Mouse (Mus musculus) c-Kit-positive CD71-positive TER-119-positive erythroid progenitor cells, embryonic 14.5 days (primary cell): Measurements from ENCODE around the gene Best1.

Source experiments
- DNase-seq: peaks from one replicate; pipeline ENCODE4 v3.0.0-alpha.2; 2013; ENCODE audit warnings: low spot score

The Best1 gene

GRCm38 (mm10) chr19:9960769-9961168, 40.7 kb downstream of the Best1 start:
- DNase-seq = no peak

DNA sequence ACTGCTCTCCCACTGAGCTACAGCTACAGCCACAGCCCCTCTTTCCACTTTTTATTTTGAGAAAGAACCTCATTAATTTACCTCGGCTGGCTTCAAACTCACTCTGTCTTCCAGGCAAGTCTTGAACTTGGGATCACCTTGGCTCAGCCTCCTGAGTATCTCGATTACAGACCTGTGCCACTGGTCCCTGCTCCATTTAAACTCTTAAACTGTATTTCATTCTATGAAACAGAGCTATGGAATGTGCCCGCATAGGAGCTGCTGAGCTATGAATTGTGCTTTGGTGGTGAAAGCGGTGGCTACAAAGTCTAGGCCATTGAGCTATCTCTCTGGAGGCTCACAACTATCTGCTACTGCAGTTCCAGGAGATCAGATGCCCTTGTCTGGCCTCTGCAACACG, 43.5 kb downstream of the Best1 start:
- DNase-seq = no peak

- no peak for DNase-seq
Measured at GRCm38 (mm10) chr19:9956624-9957388, 44.6 kb downstream of the Best1 start.

- DNase-seq = no peak
Measured at GRCm38 (mm10) chr19:9955438-9955837, 46.0 kb downstream of the Best1 start.

- no peak for DNase-seq
Measured at GRCm38 (mm10) chr19:9954811-9955202, 46.6 kb downstream of the Best1 start.

- DNase-seq = no peak
Measured at GRCm38 (mm10) chr19:9954055-9954810, 47.2 kb downstream of the Best1 start.

DNA sequence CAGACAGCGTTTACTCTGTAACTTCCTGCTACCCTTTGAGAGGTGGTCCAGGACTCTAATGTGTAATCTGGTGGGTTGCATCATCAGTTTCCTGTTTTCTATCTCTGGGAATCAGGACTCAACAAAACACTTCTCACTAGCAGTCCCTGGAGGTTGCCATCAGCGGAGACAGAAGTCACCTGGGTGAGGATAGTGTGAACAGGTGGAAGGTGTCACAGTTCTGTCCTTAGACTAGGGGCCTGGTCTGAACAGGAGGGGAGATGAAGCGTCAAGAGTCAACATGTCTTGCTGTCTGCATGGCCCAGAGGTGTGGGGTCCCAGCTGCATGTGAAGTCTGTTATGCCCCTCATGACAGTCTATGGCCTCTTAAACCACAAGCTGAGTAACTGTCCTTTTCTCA, 48.5 kb downstream of the Best1 start:
- DNase-seq = no peak

- DNase-seq = no peak
Measured at GRCm38 (mm10) chr19:9952390-9952789, 49.0 kb downstream of the Best1 start.

GRCm38 (mm10) chr19:9946986-9947385, 54.4 kb downstream of the Best1 start:
- DNase-seq = no peak

DNA sequence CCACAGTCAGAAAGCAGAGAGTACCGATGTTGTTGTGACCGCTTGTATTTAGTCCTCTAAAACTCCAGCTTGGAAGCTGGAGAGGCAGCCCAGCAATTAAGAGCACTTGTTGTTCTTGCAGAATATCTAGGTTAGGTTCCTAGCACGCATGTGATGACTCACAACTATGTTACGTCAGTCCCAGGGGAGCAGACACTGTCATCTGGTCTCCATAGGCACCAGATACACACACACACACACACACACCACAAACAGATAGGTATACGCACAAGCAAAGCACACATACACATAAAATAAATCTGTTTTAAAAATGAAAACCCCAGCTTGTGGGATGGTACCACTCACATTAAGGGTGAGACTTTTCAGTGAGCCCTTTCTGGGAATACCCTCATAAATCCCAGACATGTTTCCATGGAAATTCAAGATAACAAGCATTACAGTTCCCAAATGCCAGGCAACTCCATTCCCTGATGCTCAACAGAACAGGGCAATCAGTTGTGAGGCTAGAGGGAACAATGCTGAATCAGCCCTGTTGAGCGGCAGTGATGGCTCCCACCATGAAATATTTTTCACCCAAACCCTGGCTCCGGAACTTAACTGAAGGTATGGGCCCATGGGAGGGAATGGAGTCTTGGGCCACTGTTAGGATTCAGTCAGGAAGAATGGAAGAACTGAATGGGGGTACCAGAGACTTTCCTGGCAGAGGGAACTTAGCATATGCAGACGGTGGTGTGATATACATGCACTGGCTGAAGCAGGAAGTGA, 55.5 kb downstream of the Best1 start:
- no peak for DNase-seq

- no peak for DNase-seq
Measured at GRCm38 (mm10) chr19:9942539-9943533, 58.6 kb downstream of the Best1 start.

GRCm38 (mm10) chr19:9941809-9942208, 59.6 kb downstream of the Best1 start:
- DNase-seq = no peak

DNA sequence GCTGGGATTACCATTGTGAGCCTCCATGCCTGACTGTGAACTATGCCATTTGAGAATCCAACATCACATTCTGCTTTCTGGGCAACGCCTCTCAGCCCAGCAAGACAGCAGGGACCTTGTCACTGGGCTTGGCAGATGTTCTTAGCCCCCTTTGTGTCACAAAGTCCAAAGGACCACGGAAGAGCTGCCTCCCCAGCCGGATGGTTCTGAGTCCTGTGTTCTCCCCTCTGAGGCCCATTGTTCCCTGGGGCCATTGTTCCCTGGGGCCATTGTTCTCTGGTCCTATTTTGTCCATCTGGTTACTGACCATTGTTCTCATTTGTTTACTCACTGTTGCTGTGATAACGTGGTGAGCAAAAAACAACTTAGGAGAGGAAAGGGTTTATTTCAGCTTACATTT, 60.5 kb downstream of the Best1 start:
- DNase-seq = no peak

DNA sequence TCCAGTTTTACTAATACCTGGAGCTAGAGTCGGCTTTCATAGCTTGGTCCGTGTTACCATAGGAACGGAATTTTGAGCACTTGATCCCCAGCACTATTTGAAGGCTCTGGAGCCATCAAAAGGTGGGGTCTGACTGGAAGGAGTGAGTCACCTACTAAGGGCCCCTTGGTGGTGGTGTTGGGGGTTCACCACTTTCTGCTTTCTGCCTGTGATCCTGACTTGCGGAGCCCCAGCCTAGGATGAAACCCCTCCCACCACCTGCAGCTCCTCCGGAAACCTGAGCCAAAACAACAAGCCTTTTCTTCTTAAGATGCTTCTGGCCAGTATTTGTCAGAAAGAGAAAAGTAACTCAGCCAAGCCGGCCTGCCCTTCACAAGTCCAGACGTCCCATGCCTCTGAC, 61.6 kb downstream of the Best1 start:
- no peak for DNase-seq

- peak; percentile 60 for DNase-seq
Measured at GRCm38 (mm10) chr19:9938824-9939303, 62.6 kb downstream of the Best1 start.

GRCm38 (mm10) chr19:9938156-9938823, 63.1 kb downstream of the Best1 start:
- no peak for DNase-seq

DNA sequence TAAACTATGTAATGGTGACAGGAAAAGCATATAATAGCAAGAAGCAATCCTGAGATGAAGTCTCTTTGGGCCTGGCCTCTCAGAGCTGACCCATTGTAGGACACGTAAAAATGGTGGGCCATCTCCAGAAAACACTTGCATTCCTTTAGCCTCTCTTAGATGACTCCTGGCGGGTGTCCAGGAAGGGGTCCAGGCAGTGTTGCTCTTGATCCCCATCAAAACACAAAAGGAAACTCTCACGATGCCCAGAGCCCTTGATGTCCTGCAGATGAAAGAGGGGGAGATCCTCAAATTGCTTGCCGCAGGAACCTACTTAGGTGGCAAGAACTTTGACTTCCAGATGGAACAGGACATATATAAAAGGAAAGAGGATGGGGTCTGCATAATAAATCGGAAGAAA, 64.0 kb downstream of the Best1 start:
- no peak for DNase-seq

DNA sequence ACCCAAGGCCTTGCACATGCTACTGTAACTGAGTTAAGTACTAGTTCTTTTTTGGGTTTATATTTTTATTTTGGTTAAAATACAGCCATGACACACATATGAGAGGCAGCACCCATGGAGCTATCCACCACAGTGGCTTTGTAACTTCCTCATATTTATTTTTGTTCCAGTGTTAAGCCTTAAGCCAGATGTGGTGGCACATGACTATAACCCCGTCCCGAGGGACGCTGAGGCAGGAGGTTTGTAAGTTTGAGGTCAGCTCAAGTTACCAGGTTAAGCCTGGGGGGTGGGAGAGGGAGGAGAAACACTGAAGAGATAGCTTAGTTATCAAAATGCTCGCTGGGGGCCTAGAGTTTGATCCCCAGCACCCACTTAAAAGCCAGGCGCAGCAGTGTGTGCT, 64.9 kb downstream of the Best1 start:
- DNase-seq = no peak
